Mouse (Mus musculus): ENCODE measurements around the gene Gpr108. TPM values are rescaled to one million over a fixed set of nuclear protein-coding genes. Genes with fewer than 3 reads are reported as not detected.
"Not testable (repeated sequence)": the region's sequence is repeated elsewhere in the genome, so short reads cannot be mapped to it uniquely, and the experiment has no call there.

The Gpr108 gene
- polyA plus RNA-seq, 1 experiment from 2014 or later, result 39.5 TPM

- no peak overlapping the region for H3K4me3 ChIP-seq (replicated peaks)
- WGBS, result 54% methylated on average over 9 of the region's 9 CpGs
Measured at GRCm38 (mm10) chr17:57279591-57280224, 31.5 kb upstream of the Gpr108 start.

GRCm38 (mm10) chr17:57278943-57279590 is 30.8 kb upstream of the Gpr108 start, which contains the start of gene Vav1:
Vav1 (plus strand) TSS chr17:57279100.
- H3K36me3 ChIP-seq, result no peaks in the 10 kb centered on the region
- no peak within 1 kb of the TSS for H3K9ac ChIP-seq
- H3K4me2 ChIP-seq, result no peak within 1 kb of the TSS
- H3K27me3 ChIP-seq, result peaks cover 13% of the 10 kb centered on the region; the same call in 1 of the 2 replicates
- H3K4me3 ChIP-seq (replicated peaks), result no peak within 1 kb of the TSS
- ATAC-seq (replicated peaks; ENCODE audit: low FRiP score), result no peak
- H3K27ac ChIP-seq, result no peak within 1 kb of the TSS
- 56% methylated on average over 26 of the region's 26 CpGs for WGBS
- peaks cover 24% of the 10 kb centered on the region for H3K4me1 ChIP-seq
- no peaks in the 10 kb centered on the region for H3K9me3 ChIP-seq (replicated peaks)

More at GRCm38 (mm10) chr17:57279591-57280224, 31.5 kb upstream of the Gpr108 start:
- Histone ChIP-seq H3K27me3 (peaks cover 11% of the 10 kb centered on the region; the same call in 1 of the 2 replicates), H3K36me3 (no peaks in the 10 kb centered on the region), H3K27ac (no peak overlapping the region), H3K4me1 (peaks cover 22% of the 10 kb centered on the region), H3K9ac (no peak overlapping the region), H3K9me3 (replicated peaks) (no peaks in the 10 kb centered on the region), H3K4me2 (no peak overlapping the region)
- ATAC-seq (replicated peaks; ENCODE audit: low FRiP score), result no peak

GRCm38 (mm10) chr17:57278537-57278936 is 30.3 kb upstream of the Gpr108 start:
- ATAC-seq (replicated peaks; ENCODE audit: low FRiP score), result no peak
- H3K9me3 ChIP-seq (replicated peaks), result no peaks in the 10 kb centered on the region
- peaks cover 24% of the 10 kb centered on the region for H3K4me1 ChIP-seq
- H3K36me3 ChIP-seq, result no peaks in the 10 kb centered on the region
- H3K9ac ChIP-seq, result no peak overlapping the region
- WGBS, result 82% methylated on average over 2 of the region's 2 CpGs
- no peak overlapping the region for H3K4me2 ChIP-seq
- H3K4me3 ChIP-seq (replicated peaks), result no peak overlapping the region
- peaks cover 16% of the 10 kb centered on the region; the same call in 1 of the 2 replicates for H3K27me3 ChIP-seq
- H3K27ac ChIP-seq, result no peak overlapping the region

GRCm38 (mm10) chr17:57277598-57278261 is 29.5 kb upstream of the Gpr108 start:
- ATAC-seq (replicated peaks; ENCODE audit: low FRiP score); H3K36me3 ChIP-seq; H3K9me3 ChIP-seq (replicated peaks); H3K4me2 ChIP-seq; H3K27ac ChIP-seq; H3K4me3 ChIP-seq (replicated peaks); H3K9ac ChIP-seq: not testable (repeated sequence)
- Histone ChIP-seq H3K4me1 (peaks cover 24% of the 10 kb centered on the region), H3K27me3 (peaks cover 19% of the 10 kb centered on the region; the same call in 1 of the 2 replicates)
- 86% methylated on average over 5 of the region's 5 CpGs for WGBS

GRCm38 (mm10) chr17:57276634-57277121 is 28.4 kb upstream of the Gpr108 start:
- peak; percentile 38; the same call in 1 of the 2 replicates for ATAC-seq (replicated peaks; ENCODE audit: low FRiP score)

GRCm38 (mm10) chr17:57275997-57276351 is 27.7 kb upstream of the Gpr108 start:
- under 1% methylated on average over 13 of the region's 13 CpGs for WGBS
- H3K27me3 ChIP-seq, result peaks cover 20% of the 10 kb centered on the region; the same call in 1 of the 2 replicates
- H3K4me1 ChIP-seq, result peaks cover 24% of the 10 kb centered on the region
- H3K36me3 ChIP-seq, result no peaks in the 10 kb centered on the region
- peak overlapping the region; percentile 82 for H3K4me2 ChIP-seq
- H3K4me3 ChIP-seq (replicated peaks), result peak overlapping the region; percentile 57
- H3K27ac ChIP-seq, result no peak overlapping the region
- no peaks in the 10 kb centered on the region for H3K9me3 ChIP-seq (replicated peaks)
- no peak; the same call in 1 of the 2 replicates for ATAC-seq (replicated peaks; ENCODE audit: low FRiP score)
- peak overlapping the region; percentile 26; the same call in 1 of the 2 replicates for H3K9ac ChIP-seq

More at GRCm38 (mm10) chr17:57276634-57277121, 28.4 kb upstream of the Gpr108 start:
- H3K36me3 ChIP-seq, result no peaks in the 10 kb centered on the region
- peak overlapping the region; percentile 31; the same call in 1 of the 2 replicates for H3K9ac ChIP-seq
- WGBS, result under 1% methylated on average over 20 of the region's 20 CpGs
- peaks cover 24% of the 10 kb centered on the region for H3K4me1 ChIP-seq
- H3K27me3 ChIP-seq, result peaks cover 20% of the 10 kb centered on the region; the same call in 1 of the 2 replicates
- H3K9me3 ChIP-seq (replicated peaks), result no peaks in the 10 kb centered on the region
- H3K4me2 ChIP-seq, result peak overlapping the region; percentile 82
- no peak overlapping the region for H3K27ac ChIP-seq
- H3K4me3 ChIP-seq (replicated peaks), result peak overlapping the region; percentile 57

- H3K4me3 ChIP-seq (replicated peaks), result peak overlapping the region; percentile 57
- H3K9me3 ChIP-seq (replicated peaks), result no peaks in the 10 kb centered on the region
- peaks cover 24% of the 10 kb centered on the region for H3K4me1 ChIP-seq
- H3K27ac ChIP-seq, result peak overlapping the region; percentile 24; the same call in 1 of the 2 replicates
- H3K27me3 ChIP-seq, result peaks cover 20% of the 10 kb centered on the region; the same call in 1 of the 2 replicates
- ATAC-seq (replicated peaks; ENCODE audit: low FRiP score), result peak; percentile 89
- H3K9ac ChIP-seq, result peak overlapping the region; percentile 42
- under 1% methylated on average over 51 of the region's 53 CpGs for WGBS
- H3K4me2 ChIP-seq, result peak overlapping the region; percentile 82
- H3K36me3 ChIP-seq, result no peaks in the 10 kb centered on the region
Measured at GRCm38 (mm10) chr17:57275111-57275996, 27.1 kb upstream of the Gpr108 start.

GRCm38 (mm10) chr17:57274686-57275085 is 26.4 kb upstream of the Gpr108 start:
- 6% methylated on average over 15 of the region's 15 CpGs for WGBS
- H3K9me3 ChIP-seq (replicated peaks), result no peaks in the 10 kb centered on the region
- H3K36me3 ChIP-seq, result no peaks in the 10 kb centered on the region
- H3K9ac ChIP-seq, result peak overlapping the region; percentile 42
- H3K27me3 ChIP-seq, result peaks cover 20% of the 10 kb centered on the region; the same call in 1 of the 2 replicates
- H3K27ac ChIP-seq, result peak overlapping the region; percentile 24; the same call in 1 of the 2 replicates
- H3K4me3 ChIP-seq (replicated peaks), result peak overlapping the region; percentile 57
- peak overlapping the region; percentile 82 for H3K4me2 ChIP-seq
- ATAC-seq (replicated peaks; ENCODE audit: low FRiP score), result no peak
- peaks cover 24% of the 10 kb centered on the region for H3K4me1 ChIP-seq

- Histone ChIP-seq H3K4me2 (no peak overlapping the region), H3K27ac (no peak overlapping the region), H3K4me1 (peaks cover 24% of the 10 kb centered on the region), H3K36me3 (no peaks in the 10 kb centered on the region), H3K9ac (no peak overlapping the region), H3K27me3 (peaks cover 12% of the 10 kb centered on the region; the same call in 1 of the 2 replicates), H3K4me3 (replicated peaks) (0 out of 2 replicates have a peak overlapping the region, but pooled peaks have one; percentile 57), H3K9me3 (replicated peaks) (no peaks in the 10 kb centered on the region)
- ATAC-seq (replicated peaks; ENCODE audit: low FRiP score), result no peak
- WGBS, result 28% methylated on average over 7 of the region's 7 CpGs
Measured at GRCm38 (mm10) chr17:57273846-57274245, 25.6 kb upstream of the Gpr108 start.

GRCm38 (mm10) chr17:57271301-57271700 is 23.1 kb upstream of the Gpr108 start:
- Histone ChIP-seq H3K4me1 (peaks cover 17% of the 10 kb centered on the region), H3K4me2 (no peak overlapping the region), H3K9me3 (replicated peaks) (no peaks in the 10 kb centered on the region), H3K9ac (no peak overlapping the region), H3K27ac (no peak overlapping the region), H3K4me3 (replicated peaks) (no peak overlapping the region), H3K36me3 (no peaks in the 10 kb centered on the region), H3K27me3 (peaks cover 9% of the 10 kb centered on the region; the same call in 1 of the 2 replicates)
- ATAC-seq (replicated peaks; ENCODE audit: low FRiP score), result no peak
- 67% methylated on average over 9 of the region's 9 CpGs for WGBS

Measured in kidney, embryonic 15.5 days (tissue).